Mouse (Mus musculus): ENCODE data around the gene Prrt4. TPM values are rescaled to one million over a fixed set of nuclear protein-coding genes. Genes with fewer than 3 reads are reported as not detected.

Gene Prrt4
- polyA plus RNA-seq, 1 experiment = not detected

DNA sequence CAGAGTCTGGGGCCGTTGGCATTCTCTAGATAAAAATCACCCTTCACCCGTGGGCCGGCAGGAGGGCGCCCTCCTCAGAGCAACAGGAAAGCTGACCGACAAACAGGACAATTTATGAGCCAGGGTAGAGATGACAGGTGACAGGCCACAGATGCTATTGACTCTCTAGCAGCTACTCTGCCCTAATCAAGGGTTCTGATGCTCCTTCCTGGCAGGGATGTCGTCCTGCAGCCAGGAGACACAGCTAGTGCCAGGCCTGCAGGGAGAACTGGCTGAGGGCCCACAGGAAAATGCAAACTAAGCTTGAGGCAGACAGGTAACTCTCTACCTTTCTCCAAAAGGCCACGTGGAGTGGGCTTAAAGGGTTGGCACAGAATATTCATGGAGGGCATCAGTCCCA lies 31.8 kb upstream of the Prrt4 start:
- Histone ChIP-seq H3K4me1 (ENCODE audit: control insufficient read depth, insufficient read depth, low read length) (no peaks in the 10 kb centered on the region; the same call in 1 of the 2 replicates), H3K4me3 (replicated peaks; ENCODE audit: control insufficient read depth, low read depth, low read length) (no peak overlapping the region), H3K27ac (ENCODE audit: control insufficient read depth, insufficient read depth, low read depth, low read length, poor library complexity) (no peak overlapping the region)
- 8% methylated on average over 7 of the region's 7 CpGs for WGBS
- TF ChIP-seq CTCF (IDR thresholded peaks at IDR 0.05; ENCODE audit: control insufficient read depth, insufficient read depth, low read length) (no peak), POLR2A (IDR thresholded peaks at IDR 0.05; ENCODE audit: borderline replicate concordance, control insufficient read depth, low read depth, low read length) (no peak)

DNA sequence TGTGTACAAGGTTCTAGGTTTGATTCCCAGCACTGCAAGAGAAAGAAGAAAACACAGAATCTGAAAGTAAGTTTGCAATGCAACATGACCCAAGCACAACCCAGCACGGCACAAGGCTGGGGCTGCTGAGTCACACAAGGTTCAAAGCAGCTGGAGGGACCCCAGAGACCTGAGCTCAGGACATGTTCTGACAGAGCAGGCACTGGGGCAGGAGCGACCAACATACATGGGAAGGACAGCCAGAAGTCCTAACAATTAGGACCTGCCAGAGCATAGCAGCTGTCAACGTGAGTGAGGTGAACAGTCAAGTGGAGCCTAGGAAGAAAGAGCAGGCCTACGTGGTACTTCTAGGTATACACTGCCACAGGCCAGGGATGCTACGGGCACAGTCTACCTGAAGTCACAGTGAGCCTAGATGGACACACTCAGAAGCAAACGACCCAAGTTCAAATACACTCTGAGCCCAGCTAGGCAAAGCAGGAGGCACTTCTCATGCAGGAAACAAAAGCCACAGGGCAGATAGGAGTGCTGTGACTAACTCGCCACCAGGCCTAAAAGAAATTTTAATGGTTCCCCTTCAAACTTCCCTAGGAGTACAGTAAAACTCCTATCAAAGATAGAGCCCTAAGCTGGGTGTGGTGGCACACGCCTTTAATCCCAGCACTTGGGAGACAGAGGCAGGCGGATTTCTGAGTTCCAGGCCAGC lies 31.0 kb upstream of the Prrt4 start:
- TF ChIP-seq CTCF (IDR thresholded peaks at IDR 0.05; ENCODE audit: control insufficient read depth, insufficient read depth, low read length) (no peak), POLR2A (IDR thresholded peaks at IDR 0.05; ENCODE audit: borderline replicate concordance, control insufficient read depth, low read depth, low read length) (no peak)
- Histone ChIP-seq H3K4me1 (ENCODE audit: control insufficient read depth, insufficient read depth, low read length) (no peaks in the 10 kb centered on the region; the same call in 1 of the 2 replicates), H3K4me3 (replicated peaks; ENCODE audit: control insufficient read depth, low read depth, low read length) (no peak overlapping the region), H3K27ac (ENCODE audit: control insufficient read depth, insufficient read depth, low read depth, low read length, poor library complexity) (no peak overlapping the region)
- 53% methylated on average over 9 of the region's 9 CpGs for WGBS

DNA sequence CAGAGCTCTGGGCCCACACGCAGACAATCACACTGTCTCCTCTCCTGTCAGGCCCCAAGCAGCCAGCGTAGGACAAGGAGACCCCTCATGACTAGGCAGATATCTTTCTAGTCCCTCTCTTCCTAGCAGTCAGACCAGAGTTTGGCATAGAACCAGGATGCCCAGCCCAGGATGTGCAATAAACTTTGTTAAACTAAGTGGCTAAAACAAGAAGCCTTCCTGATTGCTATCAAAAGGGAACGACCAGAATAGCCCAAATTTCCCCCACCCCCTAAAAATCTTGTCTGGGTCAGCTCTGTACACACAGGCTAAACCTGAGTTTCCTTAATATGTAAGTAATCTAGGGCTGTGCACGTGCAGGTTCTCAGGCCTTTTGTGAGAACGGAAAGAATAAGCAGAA lies 28.8 kb upstream of the Prrt4 start:
- no peaks in the 10 kb centered on the region; the same call in 1 of the 2 replicates for H3K4me1 ChIP-seq (ENCODE audit: control insufficient read depth, insufficient read depth, low read length)
- no peak overlapping the region for H3K4me3 ChIP-seq (replicated peaks; ENCODE audit: control insufficient read depth, low read depth, low read length)
- 49% methylated on average over 5 of the region's 5 CpGs for WGBS
- no peak overlapping the region for H3K27ac ChIP-seq (ENCODE audit: control insufficient read depth, insufficient read depth, low read depth, low read length, poor library complexity)
- TF ChIP-seq POLR2A (IDR thresholded peaks at IDR 0.05; ENCODE audit: borderline replicate concordance, control insufficient read depth, low read depth, low read length) = no peak
- no peak for TF ChIP-seq CTCF (IDR thresholded peaks at IDR 0.05; ENCODE audit: control insufficient read depth, insufficient read depth, low read length)

DNA sequence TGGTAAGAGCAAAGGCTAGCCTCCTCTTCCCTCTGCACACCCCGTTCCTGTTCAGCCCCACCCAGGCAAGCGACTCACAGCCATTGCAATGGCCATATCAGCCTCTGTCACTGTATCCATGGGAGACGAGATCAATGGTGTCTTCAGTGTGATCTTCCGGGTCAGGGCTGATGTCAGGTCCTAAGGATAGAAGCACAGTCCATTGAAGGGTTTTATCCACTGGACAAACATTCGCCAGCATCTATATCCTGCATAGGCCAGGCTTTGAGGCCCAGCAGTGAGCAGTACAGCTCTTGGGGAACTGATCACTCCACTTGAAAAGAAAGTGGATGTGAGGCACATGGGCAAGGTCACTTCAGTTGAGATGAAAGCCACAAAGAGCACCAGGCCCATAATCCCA lies 27.6 kb upstream of the Prrt4 start:
- Histone ChIP-seq H3K4me3 (replicated peaks; ENCODE audit: control insufficient read depth, low read depth, low read length) (no peak overlapping the region), H3K4me1 (ENCODE audit: control insufficient read depth, insufficient read depth, low read length) (no peaks in the 10 kb centered on the region; the same call in 1 of the 2 replicates), H3K27ac (ENCODE audit: control insufficient read depth, insufficient read depth, low read depth, low read length, poor library complexity) (no peak overlapping the region)
- TF ChIP-seq CTCF (IDR thresholded peaks at IDR 0.05; ENCODE audit: control insufficient read depth, insufficient read depth, low read length) (no peak), POLR2A (IDR thresholded peaks at IDR 0.05; ENCODE audit: borderline replicate concordance, control insufficient read depth, low read depth, low read length) (no peak)
- WGBS = 70% methylated on average over 5 of the region's 5 CpGs

DNA sequence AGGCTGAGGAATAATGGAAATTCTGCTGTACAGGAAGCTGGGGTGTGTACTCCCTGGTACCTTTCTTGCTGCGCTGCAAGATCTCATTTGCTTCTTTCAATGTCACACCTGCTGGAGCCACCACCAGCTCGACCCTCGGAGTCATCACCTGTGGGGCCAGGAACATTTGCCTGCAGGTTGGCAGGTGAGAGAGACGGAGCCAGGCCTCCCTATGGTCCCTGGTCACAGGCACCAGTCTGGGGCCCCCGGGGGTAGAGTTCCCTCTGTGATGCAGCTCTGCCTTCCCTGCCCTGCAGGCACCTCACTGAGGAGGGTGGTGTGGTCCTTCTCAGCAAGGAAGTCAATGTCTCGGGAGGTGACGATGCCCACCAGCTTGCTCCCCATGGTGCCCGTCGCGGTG lies 26.6 kb upstream of the Prrt4 start:
- WGBS = 89% methylated on average over 10 of the region's 10 CpGs
- no peak overlapping the region for H3K27ac ChIP-seq (ENCODE audit: control insufficient read depth, insufficient read depth, low read depth, low read length, poor library complexity)
- H3K4me1 ChIP-seq (ENCODE audit: control insufficient read depth, insufficient read depth, low read length) = no peaks in the 10 kb centered on the region; the same call in 1 of the 2 replicates
- TF ChIP-seq CTCF (IDR thresholded peaks at IDR 0.05; ENCODE audit: control insufficient read depth, insufficient read depth, low read length) (no peak), POLR2A (IDR thresholded peaks at IDR 0.05; ENCODE audit: borderline replicate concordance, control insufficient read depth, low read depth, low read length) (no peak)
- H3K4me3 ChIP-seq (replicated peaks; ENCODE audit: control insufficient read depth, low read depth, low read length) = no peak overlapping the region

DNA sequence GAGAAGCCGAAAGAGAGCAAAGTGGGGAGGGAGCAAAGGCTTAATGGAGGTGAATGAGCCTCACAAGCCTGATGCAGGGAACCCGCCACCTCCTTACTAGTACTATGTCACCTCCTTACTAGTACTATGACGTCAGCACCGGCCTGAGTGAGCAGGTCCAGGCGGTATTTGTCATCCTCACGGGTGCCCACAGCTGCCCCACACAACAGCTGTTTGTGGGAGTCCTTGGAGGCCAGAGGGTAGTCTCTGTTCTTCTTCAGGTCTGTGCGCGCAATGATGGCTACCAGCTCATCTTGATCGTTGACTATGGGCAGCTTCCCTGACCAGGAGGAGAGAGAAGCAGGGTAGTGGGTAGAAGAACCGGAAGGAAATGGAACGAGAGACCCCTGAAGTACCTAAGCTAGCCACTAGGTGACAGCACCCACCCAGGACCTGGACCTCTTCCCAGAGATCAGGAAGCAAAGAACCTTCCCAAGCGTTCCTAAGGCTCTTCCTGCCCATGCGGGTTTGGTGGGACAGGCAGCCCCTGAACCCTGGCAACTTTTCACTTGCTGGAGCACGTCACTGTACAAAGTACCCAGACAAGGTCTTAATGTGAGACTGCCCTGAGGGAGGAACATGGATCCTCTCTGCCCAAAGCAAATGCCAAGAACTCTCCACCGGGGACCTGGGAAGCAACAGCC lies 25.7 kb upstream of the Prrt4 start:
- 69% methylated on average over 15 of the region's 15 CpGs for WGBS
- no peak overlapping the region for H3K4me3 ChIP-seq (replicated peaks; ENCODE audit: control insufficient read depth, low read depth, low read length)
- no peaks in the 10 kb centered on the region for H3K4me1 ChIP-seq (ENCODE audit: control insufficient read depth, insufficient read depth, low read length)
- TF ChIP-seq POLR2A (IDR thresholded peaks at IDR 0.05; ENCODE audit: borderline replicate concordance, control insufficient read depth, low read depth, low read length) = no peak
- TF ChIP-seq CTCF (IDR thresholded peaks at IDR 0.05; ENCODE audit: control insufficient read depth, insufficient read depth, low read length) = peak; percentile 73
- H3K27ac ChIP-seq (ENCODE audit: control insufficient read depth, insufficient read depth, low read depth, low read length, poor library complexity) = no peak overlapping the region

DNA sequence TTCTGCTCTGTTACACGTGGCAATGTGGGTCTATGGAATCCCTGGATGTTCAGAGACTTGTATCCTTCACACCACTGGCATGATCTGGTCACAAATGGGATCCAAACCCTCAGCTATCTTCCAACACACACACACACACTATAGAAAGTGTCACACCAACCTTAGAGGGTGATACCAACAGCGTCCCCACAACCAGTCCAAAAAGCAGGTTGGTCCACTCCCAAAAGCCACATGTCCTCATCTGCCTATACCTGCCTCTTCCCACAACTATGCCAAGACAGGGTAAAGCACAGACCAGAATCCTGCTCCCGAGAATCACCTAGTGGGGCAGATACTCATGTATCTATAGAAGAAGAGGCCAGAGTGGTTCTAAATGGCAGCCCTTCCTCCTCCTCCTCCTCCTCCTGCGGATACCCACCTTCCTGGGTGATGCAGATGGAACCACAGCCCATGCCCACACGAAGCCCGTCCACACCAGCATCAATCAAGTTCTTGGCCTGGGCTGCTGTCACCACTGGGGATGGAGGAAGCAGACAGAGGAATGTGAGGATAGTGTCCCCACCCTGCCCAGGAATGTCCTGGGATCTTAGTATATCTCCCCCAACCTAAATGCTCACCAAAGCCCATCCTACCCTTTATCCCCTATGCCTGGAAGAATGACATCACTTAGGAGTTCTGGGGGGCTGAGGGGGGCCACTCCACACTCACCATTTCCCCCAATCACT lies 24.6 kb upstream of the Prrt4 start:
- H3K27ac ChIP-seq (ENCODE audit: control insufficient read depth, insufficient read depth, low read depth, low read length, poor library complexity) = no peak overlapping the region
- WGBS = 79% methylated on average over 6 of the region's 6 CpGs
- TF ChIP-seq CTCF (IDR thresholded peaks at IDR 0.05; ENCODE audit: control insufficient read depth, insufficient read depth, low read length) (no peak), POLR2A (IDR thresholded peaks at IDR 0.05; ENCODE audit: borderline replicate concordance, control insufficient read depth, low read depth, low read length) (no peak)
- no peaks in the 10 kb centered on the region for H3K4me1 ChIP-seq (ENCODE audit: control insufficient read depth, insufficient read depth, low read length)
- no peak overlapping the region for H3K4me3 ChIP-seq (replicated peaks; ENCODE audit: control insufficient read depth, low read depth, low read length)

DNA sequence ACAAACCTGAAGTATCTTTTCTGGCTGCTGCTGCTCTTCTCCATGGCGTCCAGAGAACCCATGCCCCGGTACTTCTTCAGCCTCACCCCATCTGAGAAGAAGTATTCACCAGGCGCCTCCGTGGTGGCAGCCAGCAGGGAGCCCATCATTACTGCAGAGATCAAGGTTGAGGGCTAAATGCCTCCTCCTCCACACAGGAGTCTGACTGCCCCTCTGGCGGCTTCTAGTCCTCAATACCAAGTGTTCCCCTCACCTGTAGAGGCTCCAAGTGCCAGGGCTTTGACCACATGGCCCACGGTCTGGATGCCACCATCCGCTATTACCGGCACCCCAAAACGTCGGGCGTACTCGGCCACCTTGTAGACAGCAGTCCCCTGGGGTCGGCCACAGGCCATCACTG lies 23.7 kb upstream of the Prrt4 start:
- no peak for TF ChIP-seq POLR2A (IDR thresholded peaks at IDR 0.05; ENCODE audit: borderline replicate concordance, control insufficient read depth, low read depth, low read length)
- 90% methylated on average over 13 of the region's 13 CpGs for WGBS

More for the DNA sequence above, 23.7 kb upstream of the Prrt4 start:
- H3K27ac ChIP-seq (ENCODE audit: control insufficient read depth, insufficient read depth, low read depth, low read length, poor library complexity) = no peak overlapping the region
- H3K4me1 ChIP-seq (ENCODE audit: control insufficient read depth, insufficient read depth, low read length) = no peaks in the 10 kb centered on the region
- no peak overlapping the region for H3K4me3 ChIP-seq (replicated peaks; ENCODE audit: control insufficient read depth, low read depth, low read length)

Data from bone marrow, adult 2 months (tissue).